Mouse (Mus musculus): ENCODE measurements around the gene Odam. TPM values are rescaled to one million over a fixed set of nuclear protein-coding genes. Genes with fewer than 3 reads are reported as not detected.

Odam gene
- polyA plus RNA-seq (2015; fragmentation: Nextera tagmentation; extraction: Ambion mirVana) = 1.1 and 1.3 TPM in 2 replicates

GRCm38 (mm10) chr5:87884729-87885128, at the start of gene Odam:
Odam (plus strand) TSS chr5:87885029.
- 81% methylated on average over 1 of the region's 1 CpGs for WGBS
- Histone ChIP-seq H3K27ac (replicated peaks) (no peak within 1 kb of the TSS), H3K9me3 (replicated peaks) (no peaks in the 10 kb centered on the region), H3K27me3 (no peaks in the 10 kb centered on the region), H3K36me3 (no peaks in the 10 kb centered on the region), H3K9ac (no peak within 1 kb of the TSS), H3K4me1 (no peaks in the 10 kb centered on the region), H3K4me2 (replicated peaks) (no peak within 1 kb of the TSS), H3K4me3 (replicated peaks) (no peak within 1 kb of the TSS)
- no peak for ATAC-seq (ENCODE audit: insufficient number of reproducible peaks, low FRiP score, low TSS enrichment, low read depth)

- Histone ChIP-seq H3K9ac (no peak overlapping the region), H3K4me1 (no peaks in the 10 kb centered on the region), H3K4me2 (replicated peaks) (no peak overlapping the region), H3K9me3 (replicated peaks) (no peaks in the 10 kb centered on the region), H3K36me3 (no peaks in the 10 kb centered on the region), H3K4me3 (replicated peaks) (no peak overlapping the region), H3K27me3 (no peaks in the 10 kb centered on the region), H3K27ac (replicated peaks) (no peak overlapping the region)
- 55% methylated on average over 3 of the region's 3 CpGs for whole genome bisulfite sequencing
- no peak for ATAC-seq (ENCODE audit: insufficient number of reproducible peaks, low FRiP score, low TSS enrichment, low read depth)
These were observed 29.6 kb upstream of the Odam start for GRCm38 (mm10) chr5:87855136-87855716.

- no peaks in the 10 kb centered on the region for H3K4me1 ChIP-seq
- no peak overlapping the region for H3K27ac ChIP-seq (replicated peaks)
- no peak overlapping the region for H3K4me2 ChIP-seq (replicated peaks)
- H3K9me3 ChIP-seq (replicated peaks) = no peaks in the 10 kb centered on the region
- WGBS = 46% methylated on average over 2 of the region's 2 CpGs
- no peak for ATAC-seq (ENCODE audit: insufficient number of reproducible peaks, low FRiP score, low TSS enrichment, low read depth)
- no peak overlapping the region for H3K4me3 ChIP-seq (replicated peaks)
- H3K9ac ChIP-seq = no peak overlapping the region
- no peaks in the 10 kb centered on the region for H3K27me3 ChIP-seq
- no peaks in the 10 kb centered on the region for H3K36me3 ChIP-seq
These were observed 14.7 kb upstream of the Odam start for GRCm38 (mm10) chr5:87870084-87870483.

- ATAC-seq (ENCODE audit: insufficient number of reproducible peaks, low FRiP score, low TSS enrichment, low read depth) = no peak
- H3K27me3 ChIP-seq = no peaks in the 10 kb centered on the region
- no peaks in the 10 kb centered on the region for H3K9me3 ChIP-seq (replicated peaks)
These were observed 13.4 kb upstream of the Odam start for GRCm38 (mm10) chr5:87871423-87871822.

GRCm38 (mm10) chr5:87925372-87925771, 40.5 kb downstream of the Odam start, which contains the start of gene Csn3:
Csn3 (plus strand) TSS chr5:87925579.
- H3K4me2 ChIP-seq (replicated peaks) = no peak within 1 kb of the TSS
- no peak for ATAC-seq (ENCODE audit: insufficient number of reproducible peaks, low FRiP score, low TSS enrichment, low read depth)
- no peak within 1 kb of the TSS for H3K9ac ChIP-seq
- H3K4me3 ChIP-seq (replicated peaks) = no peak within 1 kb of the TSS
- no peak within 1 kb of the TSS for H3K27ac ChIP-seq (replicated peaks)
- H3K27me3 ChIP-seq = no peaks in the 10 kb centered on the region
- no peaks in the 10 kb centered on the region for H3K4me1 ChIP-seq
- H3K9me3 ChIP-seq (replicated peaks) = no peaks in the 10 kb centered on the region
- H3K36me3 ChIP-seq = no peaks in the 10 kb centered on the region
- 14% methylated on average over 5 of the region's 5 CpGs for WGBS

More at GRCm38 (mm10) chr5:87871423-87871822, 13.4 kb upstream of the Odam start:
- 38% methylated on average over 4 of the region's 4 CpGs for WGBS
- Histone ChIP-seq H3K4me3 (replicated peaks) (no peak overlapping the region), H3K9ac (no peak overlapping the region), H3K4me1 (no peaks in the 10 kb centered on the region), H3K36me3 (no peaks in the 10 kb centered on the region), H3K4me2 (replicated peaks) (no peak overlapping the region), H3K27ac (replicated peaks) (no peak overlapping the region)

GRCm38 (mm10) chr5:87931603-87932002, 46.8 kb downstream of the Odam start:
- Histone ChIP-seq H3K4me1 (no peaks in the 10 kb centered on the region), H3K27me3 (no peaks in the 10 kb centered on the region), H3K36me3 (no peaks in the 10 kb centered on the region), H3K27ac (replicated peaks) (no peak overlapping the region), H3K4me3 (replicated peaks) (no peak overlapping the region), H3K9ac (no peak overlapping the region), H3K9me3 (replicated peaks) (no peaks in the 10 kb centered on the region), H3K4me2 (replicated peaks) (no peak overlapping the region)
- no peak for ATAC-seq (ENCODE audit: insufficient number of reproducible peaks, low FRiP score, low TSS enrichment, low read depth)
- 26% methylated on average over 1 of the region's 1 CpGs for WGBS

GRCm38 (mm10) chr5:87940752-87941151, 55.9 kb downstream of the Odam start:
- H3K4me2 ChIP-seq (replicated peaks) = no peak overlapping the region
- H3K27ac ChIP-seq (replicated peaks) = no peak overlapping the region
- H3K4me1 ChIP-seq = no peaks in the 10 kb centered on the region
- H3K4me3 ChIP-seq (replicated peaks) = no peak overlapping the region
- 27% methylated on average over 3 of the region's 3 CpGs for WGBS
- no peaks in the 10 kb centered on the region for H3K27me3 ChIP-seq
- H3K9ac ChIP-seq = no peak overlapping the region
- H3K36me3 ChIP-seq = no peaks in the 10 kb centered on the region
- no peaks in the 10 kb centered on the region for H3K9me3 ChIP-seq (replicated peaks)
- no peak for ATAC-seq (ENCODE audit: insufficient number of reproducible peaks, low FRiP score, low TSS enrichment, low read depth)

- Histone ChIP-seq H3K36me3 (no peaks in the 10 kb centered on the region), H3K4me1 (no peaks in the 10 kb centered on the region), H3K4me2 (replicated peaks) (no peak overlapping the region), H3K9me3 (replicated peaks) (no peaks in the 10 kb centered on the region), H3K9ac (no peak overlapping the region), H3K27me3 (no peaks in the 10 kb centered on the region), H3K4me3 (replicated peaks) (no peak overlapping the region), H3K27ac (replicated peaks) (no peak overlapping the region)
- ATAC-seq (ENCODE audit: insufficient number of reproducible peaks, low FRiP score, low TSS enrichment, low read depth) = no peak
These were observed 57.7 kb downstream of the Odam start for GRCm38 (mm10) chr5:87942515-87942914.

Other genes starting within 250 kb of the Odam start
- gene Csn1s1, start 218.8 kb upstream of the Odam start, polyA plus RNA-seq (2015; fragmentation: Nextera tagmentation; extraction: Ambion mirVana) = not detected in 2 replicates
- gene Csn2, start 185.4 kb upstream of the Odam start, polyA plus RNA-seq (2015; fragmentation: Nextera tagmentation; extraction: Ambion mirVana) = not detected in 2 replicates
- not detected in 2 replicates for gene Csn1s2a, start 110.5 kb upstream of the Odam start, polyA plus RNA-seq (2015; fragmentation: Nextera tagmentation; extraction: Ambion mirVana)
- gene Csn1s2b, start 76.9 kb upstream of the Odam start, polyA plus RNA-seq (2015; fragmentation: Nextera tagmentation; extraction: Ambion mirVana) = 0.08 TPM in 1 of 2 replicates, not detected in the other
- not detected in 2 replicates for gene Prr27, start 59.3 kb upstream of the Odam start, polyA plus RNA-seq (2015; fragmentation: Nextera tagmentation; extraction: Ambion mirVana)
- gene Csn3, start 40.5 kb downstream of the Odam start, polyA plus RNA-seq (2015; fragmentation: Nextera tagmentation; extraction: Ambion mirVana) = 0.28 and 0.74 TPM in 2 replicates
- 0.21 TPM in 1 of 2 replicates, not detected in the other for gene 2310003L06Rik, start 84.4 kb downstream of the Odam start, polyA plus RNA-seq (2015; fragmentation: Nextera tagmentation; extraction: Ambion mirVana)
- not detected in 2 replicates for gene Gm28434, start 84.5 kb downstream of the Odam start, polyA plus RNA-seq (2015; fragmentation: Nextera tagmentation; extraction: Ambion mirVana)
- not detected in 2 replicates for gene Cabs1, start 94.4 kb downstream of the Odam start, polyA plus RNA-seq (2015; fragmentation: Nextera tagmentation; extraction: Ambion mirVana)
- gene Smr3a, start 117.5 kb downstream of the Odam start, polyA plus RNA-seq (2015; fragmentation: Nextera tagmentation; extraction: Ambion mirVana) = 0.37 and 0.38 TPM in 2 replicates
- gene Smr2, start 201.5 kb downstream of the Odam start, polyA plus RNA-seq (2015; fragmentation: Nextera tagmentation; extraction: Ambion mirVana) = 0.43 TPM in 1 of 2 replicates, not detected in the other
- not detected in 2 replicates for gene Gm11116, start 226.5 kb downstream of the Odam start, polyA plus RNA-seq (2015; fragmentation: Nextera tagmentation; extraction: Ambion mirVana)